Mouse (Mus musculus): Measurements from ENCODE around the gene Kmt2b. TPM values are rescaled to one million over a fixed set of nuclear protein-coding genes. Genes with fewer than 3 reads are reported as not detected.

Gene Kmt2b
- polyA plus RNA-seq, 1 experiment, result 102 TPM

GRCm38 (mm10) chr7:30610043-30610442, 21.5 kb upstream of the Kmt2b start:
- Histone ChIP-seq H3K4me3 (replicated peaks; ENCODE audit: control insufficient read depth, low read depth, low read length) (no peak overlapping the region), H3K27ac (ENCODE audit: control insufficient read depth, insufficient read depth, low read depth, low read length, poor library complexity) (no peak overlapping the region), H3K4me1 (ENCODE audit: control insufficient read depth, insufficient read depth, low read length) (no peaks in the 10 kb centered on the region)
- 65% methylated on average over 7 of the region's 7 CpGs for WGBS
- TF ChIP-seq CTCF (IDR thresholded peaks at IDR 0.05; ENCODE audit: control insufficient read depth, insufficient read depth, low read length) (no peak), POLR2A (IDR thresholded peaks at IDR 0.05; ENCODE audit: borderline replicate concordance, control insufficient read depth, low read depth, low read length) (no peak)

GRCm38 (mm10) chr7:30608476-30608875, 19.9 kb upstream of the Kmt2b start:
- Histone ChIP-seq H3K27ac (ENCODE audit: control insufficient read depth, insufficient read depth, low read depth, low read length, poor library complexity) (no peak overlapping the region), H3K4me1 (ENCODE audit: control insufficient read depth, insufficient read depth, low read length) (no peaks in the 10 kb centered on the region), H3K4me3 (replicated peaks; ENCODE audit: control insufficient read depth, low read depth, low read length) (no peak overlapping the region)
- TF ChIP-seq CTCF (IDR thresholded peaks at IDR 0.05; ENCODE audit: control insufficient read depth, insufficient read depth, low read length) (no peak), POLR2A (IDR thresholded peaks at IDR 0.05; ENCODE audit: borderline replicate concordance, control insufficient read depth, low read depth, low read length) (no peak)
- WGBS, result 57% methylated on average over 16 of the region's 16 CpGs

GRCm38 (mm10) chr7:30607706-30608309, 19.3 kb upstream of the Kmt2b start:
- Histone ChIP-seq H3K4me3 (replicated peaks; ENCODE audit: control insufficient read depth, low read depth, low read length) (no peak overlapping the region), H3K27ac (ENCODE audit: control insufficient read depth, insufficient read depth, low read depth, low read length, poor library complexity) (no peak overlapping the region), H3K4me1 (ENCODE audit: control insufficient read depth, insufficient read depth, low read length) (no peaks in the 10 kb centered on the region)
- WGBS, result 16% methylated on average over 8 of the region's 8 CpGs
- no peak for TF ChIP-seq POLR2A (IDR thresholded peaks at IDR 0.05; ENCODE audit: borderline replicate concordance, control insufficient read depth, low read depth, low read length)
- TF ChIP-seq CTCF (IDR thresholded peaks at IDR 0.05; ENCODE audit: control insufficient read depth, insufficient read depth, low read length), result peak; percentile 83

- no peak overlapping the region for H3K4me3 ChIP-seq (replicated peaks; ENCODE audit: control insufficient read depth, low read depth, low read length)
- H3K4me1 ChIP-seq (ENCODE audit: control insufficient read depth, insufficient read depth, low read length), result no peaks in the 10 kb centered on the region; the same call in 1 of the 2 replicates
- 83% methylated on average over 8 of the region's 8 CpGs for WGBS
- no peak overlapping the region for H3K27ac ChIP-seq (ENCODE audit: control insufficient read depth, insufficient read depth, low read depth, low read length, poor library complexity)
- TF ChIP-seq POLR2A (IDR thresholded peaks at IDR 0.05; ENCODE audit: borderline replicate concordance, control insufficient read depth, low read depth, low read length), result no peak
- TF ChIP-seq CTCF (IDR thresholded peaks at IDR 0.05; ENCODE audit: control insufficient read depth, insufficient read depth, low read length), result no peak
Observed at GRCm38 (mm10) chr7:30604944-30605343, 16.4 kb upstream of the Kmt2b start.

- WGBS, result 42% methylated on average over 8 of the region's 8 CpGs
- no peak for TF ChIP-seq POLR2A (IDR thresholded peaks at IDR 0.05; ENCODE audit: borderline replicate concordance, control insufficient read depth, low read depth, low read length)
- TF ChIP-seq CTCF (IDR thresholded peaks at IDR 0.05; ENCODE audit: control insufficient read depth, insufficient read depth, low read length), result no peak
- H3K4me3 ChIP-seq (replicated peaks; ENCODE audit: control insufficient read depth, low read depth, low read length), result no peak overlapping the region
Observed at GRCm38 (mm10) chr7:30604424-30604823, 15.9 kb upstream of the Kmt2b start.

GRCm38 (mm10) chr7:30602583-30602982, 14.1 kb upstream of the Kmt2b start:
- Histone ChIP-seq H3K4me3 (replicated peaks; ENCODE audit: control insufficient read depth, low read depth, low read length) (no peak overlapping the region), H3K4me1 (ENCODE audit: control insufficient read depth, insufficient read depth, low read length) (no peaks in the 10 kb centered on the region; the same call in 1 of the 2 replicates), H3K27ac (ENCODE audit: control insufficient read depth, insufficient read depth, low read depth, low read length, poor library complexity) (no peak overlapping the region)
- TF ChIP-seq POLR2A (IDR thresholded peaks at IDR 0.05; ENCODE audit: borderline replicate concordance, control insufficient read depth, low read depth, low read length) (no peak), CTCF (IDR thresholded peaks at IDR 0.05; ENCODE audit: control insufficient read depth, insufficient read depth, low read length) (no peak)
- 78% methylated on average over 3 of the region's 3 CpGs for WGBS

More at GRCm38 (mm10) chr7:30604424-30604823, 15.9 kb upstream of the Kmt2b start:
- H3K27ac ChIP-seq (ENCODE audit: control insufficient read depth, insufficient read depth, low read depth, low read length, poor library complexity), result no peak overlapping the region
- no peaks in the 10 kb centered on the region; the same call in 1 of the 2 replicates for H3K4me1 ChIP-seq (ENCODE audit: control insufficient read depth, insufficient read depth, low read length)

- TF ChIP-seq CTCF (IDR thresholded peaks at IDR 0.05; ENCODE audit: control insufficient read depth, insufficient read depth, low read length), result no peak
- no peak for TF ChIP-seq POLR2A (IDR thresholded peaks at IDR 0.05; ENCODE audit: borderline replicate concordance, control insufficient read depth, low read depth, low read length)
- no peak overlapping the region for H3K4me3 ChIP-seq (replicated peaks; ENCODE audit: control insufficient read depth, low read depth, low read length)
- no peak overlapping the region for H3K27ac ChIP-seq (ENCODE audit: control insufficient read depth, insufficient read depth, low read depth, low read length, poor library complexity)
- H3K4me1 ChIP-seq (ENCODE audit: control insufficient read depth, insufficient read depth, low read length), result no peaks in the 10 kb centered on the region; the same call in 1 of the 2 replicates
- 65% methylated on average over 7 of the region's 7 CpGs for WGBS
Observed at GRCm38 (mm10) chr7:30600651-30601050, 12.1 kb upstream of the Kmt2b start.

- no peak for TF ChIP-seq POLR2A (IDR thresholded peaks at IDR 0.05; ENCODE audit: borderline replicate concordance, control insufficient read depth, low read depth, low read length)
- Histone ChIP-seq H3K4me1 (ENCODE audit: control insufficient read depth, insufficient read depth, low read length) (no peaks in the 10 kb centered on the region; the same call in 1 of the 2 replicates), H3K4me3 (replicated peaks; ENCODE audit: control insufficient read depth, low read depth, low read length) (no peak overlapping the region), H3K27ac (ENCODE audit: control insufficient read depth, insufficient read depth, low read depth, low read length, poor library complexity) (no peak overlapping the region)
- WGBS, result 5% methylated on average over 16 of the region's 16 CpGs
Observed at GRCm38 (mm10) chr7:30599933-30600353, 11.4 kb upstream of the Kmt2b start.

- no peak within 1 kb of the TSS for H3K4me3 ChIP-seq (replicated peaks; ENCODE audit: control insufficient read depth, low read depth, low read length)
- no peak within 1 kb of the TSS for H3K27ac ChIP-seq (ENCODE audit: control insufficient read depth, insufficient read depth, low read depth, low read length, poor library complexity)
- no peak for TF ChIP-seq CTCF (IDR thresholded peaks at IDR 0.05; ENCODE audit: control insufficient read depth, insufficient read depth, low read length)
- no peak for TF ChIP-seq POLR2A (IDR thresholded peaks at IDR 0.05; ENCODE audit: borderline replicate concordance, control insufficient read depth, low read depth, low read length)
- peaks cover 2% of the 10 kb centered on the region; the same call in 1 of the 2 replicates for H3K4me1 ChIP-seq (ENCODE audit: control insufficient read depth, insufficient read depth, low read length)
- WGBS, result 91% methylated on average over 12 of the region's 12 CpGs
Observed at GRCm38 (mm10) chr7:30598786-30599185, 10.3 kb upstream of the Kmt2b start, which contains the start of gene Zbtb32. TSS of gene Zbtb32 (minus strand) at chr7:30598909.
